Mouse (Mus musculus) hindbrain, postnatal 0 days (tissue): ENCODE measurements around the gene Marf1. TPM values are rescaled to one million over a fixed set of nuclear protein-coding genes. Genes with fewer than 3 reads are reported as not detected.
"Not testable (repeated sequence)": the region's sequence is repeated elsewhere in the genome, so short reads cannot be mapped to it uniquely, and the experiment has no call there.

Source experiments
- ATAC-seq: fragments of 200-750 bp; cut with Nextera tagmentation; 2 replicates; pipeline ENCODE4 v1.8.0; 2017; ENCODE audit warnings: mild to moderate bottlenecking, moderate TSS enrichment, moderate library complexity
- DNase-seq: peaks from one replicate; pipeline ENCODE4 v3.0.0-alpha.2; 2015; ENCODE audit warnings: low spot score
- H3K27ac ChIP-seq: fragments of 300-500 bp; sonication (generic); 2 replicates; pipeline ENCODE4 v1.5.1; 2014; ENCODE audit warnings: mild to moderate bottlenecking
- H3K27me3 ChIP-seq: fragments of 300-500 bp; sonication (generic); 2 replicates; pipeline ENCODE4 v1.6.1; 2014; ENCODE audit warnings: low read length, mixed read lengths; ENCODE audit not compliant: insufficient read depth
- H3K36me3 ChIP-seq: fragments of 300-500 bp; sonication (generic); 2 replicates; pipeline ENCODE4 v1.6.1; 2014; ENCODE audit warnings: low read length, mixed read lengths; ENCODE audit not compliant: insufficient read depth
- H3K4me1 ChIP-seq: fragments of 300-500 bp; sonication (generic); 2 replicates; pipeline ENCODE4 v1.6.1; 2014; ENCODE audit warnings: antibody characterized with exemption, low read length, mixed read lengths; ENCODE audit not compliant: insufficient read depth
- H3K4me2 ChIP-seq: fragments of 300-500 bp; sonication (generic); 2 replicates; pipeline ENCODE4 v1.6.1; 2014; ENCODE audit warnings: low read depth, mild to moderate bottlenecking, low read length, moderate library complexity, mixed read lengths
- H3K4me3 ChIP-seq: fragments of 300-500 bp; sonication (generic); 2 replicates; pipeline ENCODE4 v1.5.1; 2014; ENCODE audit warnings: low read length
- H3K9ac ChIP-seq: fragments of 300-500 bp; sonication (generic); replicated peaks from 2 replicates; pipeline ENCODE4 v1.6.1; 2014; ENCODE audit warnings: mild to moderate bottlenecking, low read length, moderate library complexity, mixed read lengths
- H3K9me3 ChIP-seq: fragments of 300-500 bp; sonication (generic); 2 replicates; pipeline ENCODE4 v1.6.1; 2016; ENCODE audit warnings: low read length, mixed read lengths
- CTCF ChIP-seq: IDR thresholded peaks from 2 replicates; pipeline ENCODE4 v1.5.1; 2016; ENCODE audit warnings: antibody characterized with exemption, control low read depth, low read depth
- WGBS: fragments of 180-500 bp; shearing (Covaris S2); extraction: QIAGEN DNeasy Blood & Tissue Kit; methylation state at CpG from one replicate; pipeline ENCODE4 v1.1.7; 2014; 5-methylcytosine and 5-hydroxymethylcytosine counted together
- polyA plus RNA-seq: library from polyadenylated mRNA; unstranded; fragments of >200 nt; fragmentation: Nextera tagmentation; extraction: Ambion mirVana; gene quantifications from 2 replicates; pipeline ENCODE4 v1.2.1, GENCODE M21; 2015
- total RNA-seq: library from RNA; depleted of rRNA; stranded (reverse); fragments of >200 nt; gene quantifications from 2 replicates; pipeline ENCODE4 v1.2.3, GENCODE M21; 2014

The Marf1 gene
- total and polyA plus RNA-seq, 2 experiments from 2014 or later, result 8.0 to 22.8 TPM

DNA sequence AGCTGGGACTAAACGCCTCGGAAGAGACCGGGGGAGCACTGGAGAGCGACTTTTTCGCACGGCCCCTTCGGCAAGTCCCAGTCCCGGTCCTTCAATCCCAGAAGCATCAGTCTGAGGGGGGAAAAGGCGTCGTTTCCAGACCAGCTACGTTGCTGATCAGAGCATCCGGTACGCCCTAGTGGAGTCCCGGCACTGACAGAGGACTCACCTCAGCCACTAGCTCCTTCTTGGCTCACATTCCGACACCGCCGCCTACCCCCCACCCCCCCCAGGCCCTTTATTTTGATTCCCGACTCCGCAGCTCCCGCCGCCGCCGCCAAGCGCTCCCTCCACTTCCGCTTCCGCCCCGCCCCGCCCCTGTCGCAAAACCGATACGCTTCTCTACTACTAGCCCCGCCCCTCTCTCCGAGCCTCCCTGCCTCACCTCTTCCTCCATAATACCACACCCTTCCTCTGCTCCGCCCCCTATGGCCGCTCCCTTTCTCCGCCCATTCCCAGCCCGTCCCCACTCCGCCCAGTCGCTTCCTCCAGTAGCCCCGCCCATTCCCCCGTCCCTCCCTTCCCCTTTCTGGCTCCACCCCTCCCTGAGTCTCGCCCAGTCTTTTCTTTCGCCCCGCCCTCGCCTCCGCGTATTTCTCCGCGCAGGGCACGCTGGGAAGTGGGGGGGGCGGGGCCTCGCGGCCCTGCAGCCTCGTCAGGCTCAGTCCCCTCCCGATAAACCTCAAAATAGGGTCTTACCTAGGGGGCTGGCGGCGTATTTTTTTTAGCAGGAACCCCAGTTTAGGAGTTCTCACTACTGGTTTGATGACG lies 4.0 kb downstream of the Marf1 start:
- no peaks in the 10 kb centered on the region for H3K27me3 ChIP-seq

DNA sequence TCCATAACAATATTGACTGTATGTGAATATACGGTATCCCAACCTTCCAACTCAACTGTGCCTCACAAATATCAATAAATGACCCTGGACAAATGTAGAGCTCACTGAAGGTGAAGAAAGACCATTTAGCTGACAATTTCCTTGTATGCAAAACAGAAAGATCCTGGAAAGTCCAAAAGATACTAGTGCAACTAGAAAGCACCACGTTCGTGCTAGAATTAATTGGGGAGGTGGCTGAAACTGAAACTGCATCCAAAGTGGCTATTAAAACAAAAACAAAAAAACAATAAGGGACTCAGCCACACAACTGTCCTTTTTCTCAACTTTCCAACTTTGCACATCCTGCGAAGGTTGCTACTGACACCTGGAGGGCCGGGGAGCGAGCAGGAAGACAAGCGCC lies 4.6 kb downstream of the Marf1 start:
- 9% methylated on average over 7 of the region's 7 CpGs for WGBS
- Histone ChIP-seq H3K9ac (peak overlapping the region; percentile 68), H3K27me3 (no peaks in the 10 kb centered on the region), H3K36me3 (no peaks in the 10 kb centered on the region), H3K27ac (peak overlapping the region; percentile 79), H3K9me3 (no peaks in the 10 kb centered on the region), H3K4me3 (peak overlapping the region; percentile 87), H3K4me2 (peak overlapping the region; percentile 67), H3K4me1 (0 out of 2 replicates have a peak, but pooled peaks cover 3% of the 10 kb centered on the region)
- ATAC-seq (no peak), DNase-seq (no peak)
- TF ChIP-seq CTCF, result peak; percentile 10; the same call in 1 of the 2 replicates

More for the DNA sequence above, 4.0 kb downstream of the Marf1 start:
- Histone ChIP-seq H3K9me3 (no peaks in the 10 kb centered on the region), H3K27ac (peak overlapping the region; percentile 97), H3K36me3 (no peaks in the 10 kb centered on the region), H3K9ac (peak overlapping the region; percentile 72), H3K4me1 (0 out of 2 replicates have a peak, but pooled peaks cover 3% of the 10 kb centered on the region), H3K4me3 (peak overlapping the region; percentile 87), H3K4me2 (peak overlapping the region; percentile 69)
- WGBS, result 1% methylated on average over 57 of the region's 58 CpGs
- DNase-seq (peak; percentile 98), ATAC-seq (peak; percentile 98)
- no peak; the same call in 1 of the 2 replicates for TF ChIP-seq CTCF

DNA sequence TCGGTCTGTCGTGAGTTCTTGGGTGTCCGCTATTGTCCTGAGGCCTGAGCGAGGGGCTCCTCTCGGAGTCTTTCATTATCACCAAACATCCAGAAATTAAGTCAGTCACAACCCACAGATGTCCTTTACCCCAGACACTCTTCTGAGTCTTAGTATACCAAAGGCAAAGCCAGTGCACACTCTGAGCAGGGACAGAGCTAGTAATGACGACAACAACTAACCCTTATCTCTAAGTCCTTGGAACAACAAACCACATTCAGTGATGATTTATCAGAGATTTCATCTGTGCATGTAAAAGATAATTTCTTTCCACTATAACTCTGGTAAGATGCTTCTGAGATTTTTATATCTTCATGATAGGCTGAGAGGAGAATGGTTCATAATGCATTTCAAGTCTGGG lies 6.8 kb downstream of the Marf1 start:
- 0 out of 2 replicates have a peak, but pooled peaks cover 3% of the 10 kb centered on the region for H3K4me1 ChIP-seq

DNA sequence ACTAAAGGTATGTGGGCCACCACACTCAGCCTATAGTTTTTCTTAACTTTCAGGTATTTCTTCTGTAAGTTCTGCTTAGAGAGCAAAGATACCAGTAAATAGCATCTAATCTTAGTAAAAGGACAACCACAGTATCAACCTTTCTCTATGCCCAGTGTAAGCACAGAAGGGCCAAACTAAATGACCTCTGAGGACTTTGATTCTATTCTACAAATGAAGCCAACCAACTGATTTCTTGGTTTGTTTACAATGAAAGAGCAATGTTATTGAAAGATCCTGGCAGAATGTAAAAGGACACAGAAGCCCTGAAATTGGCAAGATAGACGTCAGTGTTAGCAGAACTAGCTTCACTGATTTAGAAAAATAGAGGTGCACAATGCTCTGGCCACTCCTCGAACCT lies 7.5 kb downstream of the Marf1 start:
- not testable (repeated sequence) for H3K27me3 ChIP-seq, ATAC-seq, H3K4me1 ChIP-seq, DNase-seq, H3K27ac ChIP-seq, H3K4me3 ChIP-seq, H3K9me3 ChIP-seq, H3K9ac ChIP-seq, H3K36me3 ChIP-seq, H3K4me2 ChIP-seq
- WGBS, result 63% methylated on average over 1 of the region's 2 CpGs

More for the DNA sequence above, 6.8 kb downstream of the Marf1 start:
- H3K27me3 ChIP-seq, result no peaks in the 10 kb centered on the region
- no peak for ATAC-seq
- no peak overlapping the region for H3K9ac ChIP-seq
- no peak overlapping the region for H3K4me2 ChIP-seq
- no peak overlapping the region for H3K4me3 ChIP-seq
- no peak for DNase-seq
- H3K27ac ChIP-seq, result no peak overlapping the region
- TF ChIP-seq CTCF, result no peak
- H3K36me3 ChIP-seq, result peaks cover 8% of the 10 kb centered on the region
- WGBS, result 84% methylated on average over 6 of the region's 6 CpGs
- no peaks in the 10 kb centered on the region for H3K9me3 ChIP-seq

DNA sequence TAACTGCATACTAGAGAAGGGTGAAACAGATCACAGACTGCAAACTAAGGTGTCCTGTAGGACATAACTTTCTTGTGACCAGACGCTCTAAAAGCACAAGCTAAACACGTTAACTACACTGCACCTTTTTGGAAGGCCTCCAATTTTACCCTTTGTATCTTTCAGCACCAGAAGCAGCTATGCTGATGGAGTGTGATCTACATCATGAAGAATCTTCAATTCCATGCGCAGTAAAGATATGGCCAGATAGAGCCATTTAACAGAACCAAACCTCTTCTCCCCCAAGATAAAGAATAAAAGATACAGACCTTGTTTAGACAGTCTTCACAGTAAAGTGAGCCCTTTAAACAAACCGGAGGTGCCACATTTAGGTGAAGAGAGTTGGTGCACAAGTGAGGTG lies 11.4 kb downstream of the Marf1 start:
- TF ChIP-seq CTCF, result no peak
- H3K36me3 ChIP-seq, result peaks cover 20% of the 10 kb centered on the region
- H3K4me3 ChIP-seq, result no peak overlapping the region
- 92% methylated on average over 4 of the region's 4 CpGs for WGBS
- no peaks in the 10 kb centered on the region for H3K9me3 ChIP-seq
- H3K27ac ChIP-seq, result no peak overlapping the region
- H3K4me1 ChIP-seq, result no peaks in the 10 kb centered on the region
- DNase-seq, result no peak
- no peak for ATAC-seq
- H3K27me3 ChIP-seq, result no peaks in the 10 kb centered on the region
- no peak overlapping the region for H3K4me2 ChIP-seq
- H3K9ac ChIP-seq, result no peak overlapping the region

DNA sequence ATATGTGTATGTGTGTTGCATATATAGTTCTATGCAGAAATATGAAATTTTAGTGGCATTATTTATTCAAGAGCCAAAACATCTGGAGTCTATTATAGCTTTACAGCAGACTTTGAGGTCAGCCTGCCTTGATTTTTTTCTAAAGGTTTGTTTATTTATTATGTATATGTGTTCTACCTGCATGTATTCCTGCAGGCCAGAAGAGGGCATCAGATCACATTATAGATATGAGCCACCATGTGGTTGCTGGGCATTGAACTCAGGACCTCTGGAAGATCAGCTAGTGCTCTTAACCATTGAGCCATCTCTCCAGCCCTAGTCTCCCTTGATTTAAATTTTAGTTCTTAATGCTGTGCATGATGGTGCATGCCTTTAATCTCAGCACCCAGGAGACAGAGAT lies 15.4 kb downstream of the Marf1 start:
- no peaks in the 10 kb centered on the region for H3K4me1 ChIP-seq
- H3K4me2 ChIP-seq, result no peak overlapping the region
- H3K27me3 ChIP-seq, result no peaks in the 10 kb centered on the region
- H3K27ac ChIP-seq, result no peak overlapping the region
- TF ChIP-seq CTCF, result peak; percentile 38; the same call in 1 of the 2 replicates
- H3K4me3 ChIP-seq, result no peak overlapping the region
- H3K9ac ChIP-seq, result no peak overlapping the region
- DNase-seq (no peak), ATAC-seq (no peak)
- no peaks in the 10 kb centered on the region for H3K9me3 ChIP-seq
- peaks cover 42% of the 10 kb centered on the region for H3K36me3 ChIP-seq

DNA sequence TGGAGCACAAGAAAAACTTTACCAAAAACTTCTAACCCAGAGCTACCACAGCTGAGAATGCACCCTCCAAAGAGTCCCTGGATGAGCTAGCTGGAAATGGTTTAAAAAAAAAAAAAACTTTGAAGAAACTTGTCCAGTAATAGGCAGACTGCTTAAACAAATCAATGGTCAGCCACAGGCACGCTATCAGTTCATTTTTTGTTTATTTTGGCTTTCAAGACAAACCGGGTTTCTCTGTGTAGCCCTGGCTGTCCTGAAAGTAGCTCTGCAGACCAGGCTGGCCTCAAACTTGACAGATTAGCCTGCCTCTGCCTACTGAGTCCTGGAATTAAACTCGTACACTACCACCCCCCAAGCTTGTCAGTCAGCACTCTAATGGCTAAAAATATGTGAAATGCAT lies 19.9 kb downstream of the Marf1 start:
- peaks cover 59% of the 10 kb centered on the region for H3K36me3 ChIP-seq
- H3K4me3 ChIP-seq, result no peak overlapping the region
- H3K27me3 ChIP-seq, result no peaks in the 10 kb centered on the region
- no peak overlapping the region for H3K4me2 ChIP-seq
- DNase-seq, result no peak
- WGBS, result 93% methylated on average over 3 of the region's 3 CpGs
- H3K4me1 ChIP-seq, result no peaks in the 10 kb centered on the region
- no peak for TF ChIP-seq CTCF
- no peak overlapping the region for H3K27ac ChIP-seq
- no peak for ATAC-seq
- no peak overlapping the region for H3K9ac ChIP-seq
- H3K9me3 ChIP-seq, result no peaks in the 10 kb centered on the region
